Mouse (Mus musculus): ENCODE data around the gene Slc12a9.

DNA sequence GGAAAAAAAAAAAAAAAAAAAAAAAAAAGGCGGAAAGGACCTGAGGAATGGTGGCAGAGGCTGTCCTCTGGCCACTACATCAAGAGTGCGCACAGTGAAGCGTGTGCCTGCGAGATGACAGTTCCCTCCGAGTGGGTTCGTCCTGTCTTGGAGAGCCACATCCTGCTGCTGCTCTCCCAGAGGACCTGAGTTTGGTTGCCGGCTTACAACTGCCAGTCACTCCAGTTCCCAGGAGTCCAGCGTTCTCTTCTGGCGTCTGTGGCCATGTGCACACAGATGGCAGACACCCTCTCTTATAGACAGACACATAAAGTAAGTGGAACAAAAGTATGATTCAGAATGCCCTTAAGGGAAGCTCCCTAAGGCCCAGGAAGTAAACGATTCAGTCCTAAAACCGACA is 43.8 kb upstream of the Slc12a9 start:
- TF ChIP-seq CTCF (IDR thresholded peaks at IDR 0.05; ENCODE audit: control insufficient read depth, insufficient read depth, insufficient read length) (no peak), MAX (IDR thresholded peaks at IDR 0.05) (no peak), USF1 (IDR thresholded peaks at IDR 0.05; ENCODE audit: low read depth) (no peak), FOSL1 (IDR thresholded peaks at IDR 0.05; ENCODE audit: insufficient read depth, low read length, poor library complexity, severe bottlenecking) (no peak), CEBPB (IDR thresholded peaks at IDR 0.05; ENCODE audit: low read depth) (no peak), MYOG (IDR thresholded peaks at IDR 0.05; ENCODE audit: control insufficient read depth, extremely low read depth, insufficient read length) (no peak), MYOD1 (IDR thresholded peaks at IDR 0.05; ENCODE audit: control insufficient read depth, insufficient read length, low read depth) (no peak)

All from C2C12 (cell line).